Mouse (Mus musculus) midbrain, embryonic 12.5 days (tissue): ENCODE results near the gene Cep126. TPM values are rescaled to one million over a fixed set of nuclear protein-coding genes. Genes with fewer than 3 reads are reported as not detected.

Experiments
- ATAC-seq: fragments of 200-750 bp; cut with Nextera tagmentation; 2 replicates; pipeline ENCODE4 v1.8.0; 2017; ENCODE audit warnings: low read depth, moderate TSS enrichment, moderate library complexity; ENCODE audit not compliant: low FRiP score
- H3K27ac ChIP-seq: fragments of 300-500 bp; sonication (generic); replicated peaks from 2 replicates; pipeline ENCODE4 v1.5.1; 2016; ENCODE audit warnings: mild to moderate bottlenecking
- H3K27me3 ChIP-seq: fragments of 300-500 bp; sonication (generic); 2 replicates; pipeline ENCODE4 v1.6.1; 2016; ENCODE audit warnings: mild to moderate bottlenecking
- H3K36me3 ChIP-seq: fragments of 300-500 bp; sonication (generic); 2 replicates; pipeline ENCODE4 v1.6.1; 2016
- H3K4me1 ChIP-seq: fragments of 300-500 bp; sonication (generic); 2 replicates; pipeline ENCODE4 v1.6.1; 2016
- H3K4me2 ChIP-seq: fragments of 300-500 bp; sonication (generic); replicated peaks from 2 replicates; pipeline ENCODE4 v1.6.1; 2016; ENCODE audit warnings: mild to moderate bottlenecking, moderate library complexity
- H3K4me3 ChIP-seq: fragments of 300-500 bp; sonication (generic); 2 replicates; pipeline ENCODE4 v1.5.1; 2016; ENCODE audit warnings: mild to moderate bottlenecking
- H3K9ac ChIP-seq: fragments of 300-500 bp; sonication (generic); replicated peaks from 2 replicates; pipeline ENCODE4 v1.6.1; 2016; ENCODE audit warnings: mild to moderate bottlenecking, moderate library complexity
- H3K9me3 ChIP-seq: fragments of 300-500 bp; sonication (generic); 2 replicates; pipeline ENCODE4 v1.6.1; 2016; ENCODE audit warnings: mild to moderate bottlenecking
- WGBS: fragments of 180-500 bp; shearing (Covaris S2); methylation state at CpG from one replicate; pipeline ENCODE4 v1.1.7; 2016; 5-methylcytosine and 5-hydroxymethylcytosine counted together
- polyA plus RNA-seq: library from polyadenylated mRNA; unstranded; fragments of >200 nt; fragmentation: Nextera tagmentation; extraction: Ambion mirVana; gene quantifications from 2 replicates; pipeline ENCODE4 v1.2.1, GENCODE M21; 2016

Gene Cep126
- polyA plus RNA-seq, 1 experiment from 2014 or later = 4.2 TPM

DNA sequence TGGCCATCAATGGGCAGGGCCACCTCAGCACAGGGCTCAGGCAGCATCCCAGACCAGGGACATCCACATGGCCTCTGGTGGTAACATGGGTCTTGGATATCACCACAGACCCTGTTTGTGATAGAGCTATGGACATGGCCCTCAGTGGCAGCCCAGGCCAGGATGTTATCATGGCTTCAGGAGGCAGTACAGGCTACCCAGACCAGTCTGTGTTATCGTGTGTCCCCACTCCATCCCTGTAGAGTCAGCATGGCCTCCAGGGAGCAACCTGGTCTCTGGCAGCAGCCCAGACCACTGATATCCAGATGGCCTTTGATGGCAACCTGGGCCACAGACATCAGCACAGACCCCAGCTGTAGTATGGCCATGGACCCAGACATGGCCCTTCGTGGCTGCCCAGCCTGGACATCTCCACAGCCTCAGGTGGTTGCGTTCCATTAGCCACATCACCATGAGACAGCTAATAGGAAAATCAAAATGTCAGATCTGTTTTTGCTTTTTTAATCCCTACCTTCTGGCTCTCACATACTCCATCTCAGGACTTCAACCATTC, 60.8 kb downstream of the Cep126 start:
- Histone ChIP-seq H3K4me2 (no peak overlapping the region), H3K9me3 (no peaks in the 10 kb centered on the region), H3K36me3 (peaks cover 12% of the 10 kb centered on the region; the same call in 1 of the 2 replicates), H3K27ac (no peak overlapping the region), H3K27me3 (no peaks in the 10 kb centered on the region), H3K9ac (no peak overlapping the region), H3K4me1 (no peaks in the 10 kb centered on the region), H3K4me3 (no peak overlapping the region)
- peak; percentile 59 for ATAC-seq
- WGBS = 90% methylated on average over 3 of the region's 3 CpGs

DNA sequence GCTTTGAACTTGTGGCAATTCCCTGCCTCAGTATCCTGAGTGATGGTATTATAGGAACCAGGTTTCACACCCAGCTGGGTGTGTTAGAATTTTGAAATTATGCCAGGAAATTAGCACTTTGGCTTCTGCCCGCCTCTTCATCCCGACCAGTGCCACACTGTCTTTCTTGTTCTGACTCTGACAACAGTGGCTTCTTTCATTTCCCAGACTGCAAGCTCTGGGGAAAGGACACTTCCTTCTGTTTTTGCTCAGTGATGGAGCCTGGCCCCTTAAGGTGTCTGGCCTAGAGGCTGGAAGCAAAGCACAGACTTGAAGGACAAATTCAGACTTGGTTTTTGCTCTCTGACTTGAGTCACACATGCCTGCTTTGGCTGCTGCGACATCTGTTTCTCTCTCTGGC, 74.5 kb downstream of the Cep126 start:
- Histone ChIP-seq H3K4me3 (no peak overlapping the region), H3K9me3 (0 out of 2 replicates have a peak, but pooled peaks cover 3% of the 10 kb centered on the region), H3K36me3 (no peaks in the 10 kb centered on the region), H3K9ac (no peak overlapping the region), H3K4me2 (no peak overlapping the region), H3K27me3 (no peaks in the 10 kb centered on the region), H3K27ac (no peak overlapping the region), H3K4me1 (no peaks in the 10 kb centered on the region)
- WGBS = 88% methylated on average over 3 of the region's 3 CpGs
- ATAC-seq = no peak

DNA sequence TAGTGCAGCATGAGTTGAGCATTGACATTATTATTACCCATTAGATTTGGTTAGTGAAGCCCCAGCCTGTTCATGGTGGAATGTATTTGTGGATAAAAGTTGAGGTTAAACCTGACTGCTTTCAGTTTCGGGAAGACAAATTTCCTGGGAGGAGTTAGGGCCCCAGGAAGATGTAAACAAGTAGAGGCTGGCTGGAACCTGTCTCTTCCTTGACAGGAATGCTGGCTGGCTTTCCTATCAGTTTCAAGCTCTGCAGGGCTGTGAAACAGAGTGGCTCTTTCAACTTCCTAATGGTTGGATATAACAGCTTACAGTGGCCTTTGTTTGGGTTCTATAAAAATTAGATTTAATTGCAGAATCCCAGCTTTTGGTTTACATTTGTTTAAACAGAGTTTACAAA, 79.3 kb downstream of the Cep126 start:
- no peak overlapping the region for H3K9ac ChIP-seq
- ATAC-seq = no peak
- no peak overlapping the region for H3K4me3 ChIP-seq
- H3K36me3 ChIP-seq = no peaks in the 10 kb centered on the region
- no peaks in the 10 kb centered on the region for H3K9me3 ChIP-seq
- WGBS = 42% methylated on average over 1 of the region's 1 CpGs
- no peak overlapping the region for H3K4me2 ChIP-seq
- no peaks in the 10 kb centered on the region for H3K27me3 ChIP-seq
- no peak overlapping the region for H3K27ac ChIP-seq
- no peaks in the 10 kb centered on the region for H3K4me1 ChIP-seq

DNA sequence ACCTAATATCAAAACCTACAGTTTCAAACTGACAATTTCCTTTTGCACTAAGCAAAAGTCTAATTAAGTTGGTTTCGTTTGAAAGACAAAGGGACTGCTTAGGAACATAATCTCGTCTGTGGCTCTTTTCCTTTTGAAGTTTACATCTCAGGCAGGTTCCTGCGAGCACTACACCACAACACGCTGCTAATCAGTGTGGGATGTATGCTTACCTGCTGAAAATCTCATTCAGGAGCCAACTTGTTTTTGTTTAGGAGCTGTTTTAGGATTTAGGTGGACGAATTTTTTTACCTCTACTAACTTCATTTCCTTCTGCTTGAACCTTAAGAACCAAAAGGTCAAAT, 91.1 kb downstream of the Cep126 start:
- Histone ChIP-seq H3K4me2 (peak overlapping the region; percentile 68), H3K36me3 (no peaks in the 10 kb centered on the region), H3K4me1 (0 out of 2 replicates have a peak, but pooled peaks cover 4% of the 10 kb centered on the region), H3K4me3 (peak overlapping the region; percentile 68), H3K27ac (peak overlapping the region; percentile 84; the same call in 1 of the 2 replicates), H3K9ac (no peak overlapping the region), H3K9me3 (no peaks in the 10 kb centered on the region), H3K27me3 (no peaks in the 10 kb centered on the region)
- ATAC-seq = peak; percentile 67
- WGBS = 14% methylated on average over 5 of the region's 5 CpGs

DNA sequence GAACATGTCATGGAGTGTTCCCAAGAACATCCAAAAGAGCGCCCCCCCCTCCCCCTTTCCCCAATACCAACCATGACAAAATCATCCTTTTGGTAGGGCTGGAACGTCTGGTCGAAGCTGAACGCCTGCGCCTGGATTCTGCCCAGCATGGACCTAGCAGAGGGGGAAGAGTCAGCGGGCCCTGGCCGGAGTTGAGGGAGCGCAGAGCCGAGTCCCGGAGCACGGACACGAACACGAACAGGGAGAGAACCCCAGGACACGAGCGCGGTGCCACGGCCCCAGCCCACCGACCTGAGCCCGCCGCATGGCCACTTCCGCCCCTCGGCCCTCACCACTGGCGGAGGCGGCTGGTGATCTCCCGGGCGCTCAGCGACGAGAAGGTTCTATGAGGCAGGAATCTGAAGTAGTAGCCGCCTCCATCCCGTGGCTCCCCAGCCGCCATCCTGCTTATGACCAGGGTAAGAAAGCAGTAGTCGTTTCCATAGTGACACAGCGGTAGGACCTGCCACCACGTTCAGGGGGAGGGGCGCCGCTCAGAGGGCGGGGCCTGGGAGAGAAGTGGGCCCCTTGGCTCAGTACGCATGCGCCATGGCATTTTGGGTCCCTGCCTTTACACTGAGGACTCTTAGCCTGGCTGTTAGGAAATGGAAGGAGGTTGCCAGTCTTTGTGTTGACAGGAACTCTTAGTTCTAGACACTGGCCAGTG, 91.6 kb downstream of the Cep126 start, which contains the start of gene Cfap300:
Cfap300 (minus strand) TSS at position 486 of the 706 bp plus-strand sequence.
- WGBS = under 1% methylated on average over 38 of the region's 39 CpGs

DNA sequence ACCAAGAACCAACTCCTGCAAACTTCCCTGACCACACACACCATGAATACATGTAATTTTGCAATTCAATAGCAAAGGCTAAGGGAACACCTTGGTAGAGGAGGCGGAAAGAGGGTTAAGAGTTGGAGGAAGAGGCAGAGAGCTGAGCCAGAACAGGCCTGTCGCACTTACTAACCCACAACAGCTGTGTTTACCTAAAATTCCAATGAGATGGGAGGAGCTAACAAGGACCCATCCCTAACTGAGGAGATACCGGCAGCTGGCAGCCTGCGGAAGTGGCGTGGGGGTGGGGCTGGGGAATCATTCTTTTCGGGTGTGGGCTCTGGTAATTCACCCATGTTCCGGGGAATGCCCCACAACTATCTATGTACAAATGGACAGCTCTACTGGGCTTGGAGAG, 98.5 kb downstream of the Cep126 start:
- Histone ChIP-seq H3K4me3 (no peak overlapping the region), H3K4me1 (no peaks in the 10 kb centered on the region), H3K27ac (no peak overlapping the region), H3K9ac (no peak overlapping the region), H3K27me3 (no peaks in the 10 kb centered on the region), H3K36me3 (no peaks in the 10 kb centered on the region), H3K9me3 (no peaks in the 10 kb centered on the region), H3K4me2 (no peak overlapping the region)
- ATAC-seq = no peak
- WGBS = 38% methylated on average over 7 of the region's 7 CpGs

More for the DNA sequence above, 91.6 kb downstream of the Cep126 start, which contains the start of gene Cfap300:
- Histone ChIP-seq H3K36me3 (no peaks in the 10 kb centered on the region), H3K4me2 (peak within 1 kb of the TSS; percentile 68), H3K9me3 (no peaks in the 10 kb centered on the region), H3K4me1 (0 out of 2 replicates have a peak, but pooled peaks cover 4% of the 10 kb centered on the region), H3K27me3 (no peaks in the 10 kb centered on the region), H3K27ac (peak within 1 kb of the TSS; percentile 84), H3K9ac (peak within 1 kb of the TSS; percentile 77), H3K4me3 (peak within 1 kb of the TSS; percentile 68)
- peak; percentile 98 for ATAC-seq

DNA sequence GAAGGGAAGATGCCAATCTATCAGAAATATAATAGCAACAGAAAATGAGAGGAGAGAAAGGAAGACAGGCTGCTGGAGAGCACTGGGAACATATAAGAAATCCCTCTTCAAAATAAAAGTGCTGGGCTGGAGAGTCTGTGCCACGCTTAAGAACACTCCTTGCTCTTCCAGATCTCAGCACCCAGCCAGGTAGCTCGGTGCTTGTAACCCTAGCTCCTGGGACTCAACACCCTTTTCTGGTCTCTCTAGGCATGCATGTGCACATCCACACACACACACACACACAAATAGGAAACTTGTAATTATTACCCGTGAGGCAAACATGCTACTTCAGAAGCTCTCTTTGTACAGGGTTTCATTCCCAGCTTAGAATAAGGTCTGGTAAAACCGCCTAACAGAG, 99.0 kb downstream of the Cep126 start:
- H3K27ac ChIP-seq = no peak overlapping the region
- H3K9me3 ChIP-seq = no peaks in the 10 kb centered on the region
- H3K27me3 ChIP-seq = no peaks in the 10 kb centered on the region
- ATAC-seq = no peak
- H3K36me3 ChIP-seq = no peaks in the 10 kb centered on the region
- H3K9ac ChIP-seq = no peak overlapping the region
- H3K4me2 ChIP-seq = no peak overlapping the region
- no peak overlapping the region for H3K4me3 ChIP-seq
- WGBS = 72% methylated on average over 4 of the region's 4 CpGs
- H3K4me1 ChIP-seq = no peaks in the 10 kb centered on the region

DNA sequence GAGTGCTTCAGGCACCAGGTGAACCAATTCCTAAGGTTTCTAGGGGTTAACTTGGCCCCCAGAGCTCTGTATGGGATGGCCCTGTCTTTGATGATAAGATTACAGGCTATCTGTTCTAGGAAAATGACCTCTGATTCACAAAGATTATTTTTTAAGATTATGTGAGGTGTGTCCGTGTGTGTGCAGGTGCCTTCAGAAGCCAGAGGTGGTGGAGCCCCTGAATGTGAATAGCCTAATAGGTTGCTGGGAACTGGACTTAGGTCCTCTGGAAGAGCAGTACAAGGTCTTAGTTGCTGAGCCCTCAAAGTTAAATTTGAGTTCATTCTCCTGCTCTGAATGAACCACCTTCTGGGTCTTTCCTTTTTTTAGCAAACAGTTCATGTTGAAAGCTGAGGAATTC, 100.0 kb downstream of the Cep126 start:
- no peak overlapping the region for H3K4me2 ChIP-seq
- H3K9me3 ChIP-seq = no peaks in the 10 kb centered on the region
- 57% methylated on average over 1 of the region's 1 CpGs for WGBS
- no peak for ATAC-seq
- no peak overlapping the region for H3K4me3 ChIP-seq
- H3K27me3 ChIP-seq = no peaks in the 10 kb centered on the region
- H3K9ac ChIP-seq = no peak overlapping the region
- H3K36me3 ChIP-seq = no peaks in the 10 kb centered on the region
- H3K4me1 ChIP-seq = no peaks in the 10 kb centered on the region
- H3K27ac ChIP-seq = no peak overlapping the region

DNA sequence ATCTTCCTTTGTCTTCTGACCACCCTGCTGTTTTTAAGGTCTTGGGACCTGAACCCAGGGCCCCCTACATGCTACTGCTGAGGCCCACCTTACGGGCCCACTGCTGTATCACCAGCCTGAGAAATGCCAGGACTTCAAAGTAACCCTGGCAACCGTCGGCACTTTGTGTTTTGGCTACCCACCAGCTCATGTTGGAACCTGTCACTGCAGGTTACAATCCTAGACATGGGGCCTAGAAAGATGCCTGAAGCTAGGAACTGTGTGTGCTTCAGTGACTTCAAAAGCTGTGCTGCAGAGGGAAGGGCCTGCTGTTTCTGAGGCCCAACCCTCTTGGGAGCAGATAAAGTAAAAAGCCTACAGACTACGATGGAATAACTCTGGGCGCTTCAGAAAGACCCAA, 101.2 kb downstream of the Cep126 start:
- H3K4me1 ChIP-seq = no peaks in the 10 kb centered on the region
- no peaks in the 10 kb centered on the region for H3K36me3 ChIP-seq
- H3K4me3 ChIP-seq = no peak overlapping the region
- no peak overlapping the region for H3K27ac ChIP-seq
- no peak overlapping the region for H3K9ac ChIP-seq
- H3K27me3 ChIP-seq = no peaks in the 10 kb centered on the region
- no peak for ATAC-seq
- no peak overlapping the region for H3K4me2 ChIP-seq
- H3K9me3 ChIP-seq = no peaks in the 10 kb centered on the region
- WGBS = 87% methylated on average over 5 of the region's 5 CpGs

Other genes with a start within 250 kb of the Cep126 start
- gene Yap1, start 129.7 kb downstream of the Cep126 start, polyA plus RNA-seq = 31.0 and 32.0 TPM in 2 replicates
- gene Cfap300, start 91.5 kb downstream of the Cep126 start, polyA plus RNA-seq = 16.0 and 17.2 TPM in 2 replicates